Mouse (Mus musculus) midbrain, embryonic 14.5 days (tissue): Measurements from ENCODE around the gene Adamts8. TPM values are rescaled to one million over a fixed set of nuclear protein-coding genes. Genes with fewer than 3 reads are reported as not detected.

Experiments
- ATAC-seq: fragments of 200-750 bp; cut with Nextera tagmentation; 2 replicates; pipeline ENCODE4 v1.8.0; 2017; ENCODE audit warnings: moderate number of reproducible peaks, moderate library complexity; ENCODE audit not compliant: low FRiP score, low TSS enrichment
- DNase-seq: peaks from one replicate; pipeline ENCODE4 v3.0.0-alpha.2; 2015
- H3K27ac ChIP-seq: fragments of 300-500 bp; sonication (generic); replicated peaks from 2 replicates; pipeline ENCODE4 v1.5.1; 2014; ENCODE audit warnings: mild to moderate bottlenecking, low read depth, low read length, moderate library complexity
- H3K27me3 ChIP-seq: fragments of 300-500 bp; sonication (generic); 2 replicates; pipeline ENCODE4 v1.6.1; 2014; ENCODE audit warnings: low read length, control low read depth, mixed read lengths; ENCODE audit not compliant: control insufficient read depth, insufficient read depth
- H3K36me3 ChIP-seq: fragments of 300-500 bp; sonication (generic); 2 replicates; pipeline ENCODE4 v1.6.1; 2014; ENCODE audit warnings: low read length, control low read depth; ENCODE audit not compliant: control insufficient read depth, insufficient read depth
- H3K4me1 ChIP-seq: fragments of 300-500 bp; sonication (generic); 2 replicates; pipeline ENCODE4 v1.6.1; 2014; ENCODE audit warnings: mild to moderate bottlenecking, antibody characterized with exemption, low read length, control low read depth; ENCODE audit not compliant: control insufficient read depth, insufficient read depth
- H3K4me2 ChIP-seq: fragments of 300-500 bp; sonication (generic); 2 replicates; pipeline ENCODE4 v1.6.1; 2014; ENCODE audit warnings: mild to moderate bottlenecking, low read length, moderate library complexity
- H3K4me3 ChIP-seq: fragments of 300-500 bp; sonication (generic); replicated peaks from 2 replicates; pipeline ENCODE4 v1.5.1; 2014; ENCODE audit warnings: low read depth, low read length
- H3K9ac ChIP-seq: fragments of 300-500 bp; sonication (generic); replicated peaks from 2 replicates; pipeline ENCODE4 v1.6.1; 2014; ENCODE audit warnings: mild to moderate bottlenecking, low read length, moderate library complexity
- H3K9me3 ChIP-seq: fragments of 300-500 bp; sonication (generic); 2 replicates; pipeline ENCODE4 v1.6.1; 2016; ENCODE audit warnings: low read length, control low read depth, mixed read lengths; ENCODE audit not compliant: control insufficient read depth
- WGBS: fragments of 180-500 bp; shearing (Covaris S2); extraction: QIAGEN DNeasy Blood & Tissue Kit; methylation state at CpG from one replicate; pipeline ENCODE4 v1.1.7; 2014; 5-methylcytosine and 5-hydroxymethylcytosine counted together
- polyA plus RNA-seq: library from polyadenylated mRNA; unstranded; fragments of >200 nt; fragmentation: Nextera tagmentation; extraction: Ambion mirVana; gene quantifications from 2 replicates; pipeline ENCODE4 v1.2.1, GENCODE M21; 2014

Gene Adamts8
- polyA plus RNA-seq, 1 experiment from 2014 or later = 1.7 TPM

DNA sequence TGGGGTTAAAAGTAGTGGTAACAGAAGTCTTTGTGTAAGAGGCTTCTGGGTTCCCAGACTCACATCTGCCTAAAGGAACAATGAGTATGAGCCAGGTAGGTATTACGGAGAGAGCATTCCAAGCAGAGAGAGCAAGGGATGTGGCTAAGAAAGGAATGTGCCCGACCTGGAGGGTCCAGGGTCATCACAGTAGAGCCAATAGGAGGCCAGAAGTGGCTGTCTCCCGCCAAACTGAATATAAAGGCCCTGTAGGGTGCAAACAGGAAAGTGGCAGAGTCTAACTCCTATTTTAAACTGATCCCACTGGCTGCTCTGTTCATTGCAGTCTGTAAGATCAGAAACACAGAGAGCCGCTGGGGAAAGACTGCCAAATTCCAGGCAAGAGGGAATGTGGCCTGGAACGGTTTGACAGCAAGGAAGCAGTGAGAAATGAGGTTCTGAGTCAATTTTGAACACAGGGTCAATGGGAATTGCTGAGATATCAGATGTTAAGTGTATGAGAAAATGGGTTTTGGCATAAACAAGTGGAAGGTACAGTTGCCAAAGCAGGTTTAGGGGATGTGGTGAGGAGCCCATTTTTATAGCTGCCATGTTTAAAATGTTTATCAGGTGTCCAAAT lies 34.6 kb upstream of the Adamts8 start:
- H3K4me3 ChIP-seq = no peak overlapping the region
- ATAC-seq = no peak
- no peak overlapping the region for H3K27ac ChIP-seq
- H3K27me3 ChIP-seq = no peaks in the 10 kb centered on the region
- H3K4me2 ChIP-seq = no peak overlapping the region
- H3K9me3 ChIP-seq = no peaks in the 10 kb centered on the region
- H3K4me1 ChIP-seq = no peaks in the 10 kb centered on the region
- no peak for DNase-seq
- H3K36me3 ChIP-seq = no peaks in the 10 kb centered on the region
- whole genome bisulfite sequencing = 55% methylated on average over 5 of the region's 5 CpGs
- H3K9ac ChIP-seq = no peak overlapping the region

DNA sequence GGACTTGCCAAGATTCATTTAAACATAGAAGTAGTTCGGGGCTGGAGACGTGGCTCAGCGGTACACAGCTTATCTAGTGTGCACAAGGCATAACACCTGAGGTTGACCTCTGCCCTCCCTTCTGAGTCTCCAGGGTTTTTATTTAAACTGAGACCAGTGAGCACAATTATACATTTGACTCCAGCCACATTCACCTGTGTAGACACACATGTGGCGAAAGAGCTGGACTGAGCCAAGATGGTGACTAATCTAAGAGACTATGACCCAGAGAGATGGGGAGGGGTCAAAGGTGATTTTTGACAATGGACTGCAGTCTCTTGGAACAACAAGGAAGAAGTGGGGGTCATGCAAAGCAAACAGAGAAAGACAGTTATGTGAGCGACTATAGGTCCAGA lies 34.1 kb upstream of the Adamts8 start:
- Histone ChIP-seq H3K36me3 (no peaks in the 10 kb centered on the region), H3K4me2 (no peak overlapping the region), H3K27ac (no peak overlapping the region), H3K9ac (no peak overlapping the region), H3K4me3 (no peak overlapping the region), H3K27me3 (no peaks in the 10 kb centered on the region), H3K9me3 (no peaks in the 10 kb centered on the region), H3K4me1 (no peaks in the 10 kb centered on the region)
- DNase-seq (no peak), ATAC-seq (no peak)
- WGBS = 92% methylated on average over 5 of the region's 5 CpGs

DNA sequence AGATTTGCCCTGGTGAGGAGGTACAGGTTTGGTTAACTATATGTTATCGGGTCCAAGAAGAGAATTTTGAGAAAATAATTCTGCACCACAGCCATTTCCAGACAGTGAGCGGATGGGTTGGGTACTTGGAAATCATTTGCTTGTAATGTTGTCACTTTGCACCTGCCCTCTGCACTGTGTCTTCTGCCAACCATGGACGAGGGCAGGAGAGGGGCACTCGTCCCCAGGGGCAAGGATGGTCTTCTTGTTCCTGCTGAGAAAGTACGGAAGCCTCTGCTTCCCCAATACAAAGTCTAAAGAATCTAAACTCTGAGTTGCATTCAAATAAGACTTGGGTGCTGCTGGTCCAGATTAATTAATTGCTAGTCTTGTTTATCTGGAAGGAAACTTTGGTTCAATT lies 33.4 kb upstream of the Adamts8 start:
- H3K27ac ChIP-seq = no peak overlapping the region
- DNase-seq (no peak), ATAC-seq (no peak)
- no peak overlapping the region for H3K9ac ChIP-seq
- no peak overlapping the region for H3K4me3 ChIP-seq
- no peaks in the 10 kb centered on the region for H3K27me3 ChIP-seq
- no peaks in the 10 kb centered on the region for H3K9me3 ChIP-seq
- no peaks in the 10 kb centered on the region for H3K36me3 ChIP-seq
- WGBS = 87% methylated on average over 5 of the region's 5 CpGs
- H3K4me1 ChIP-seq = no peaks in the 10 kb centered on the region
- no peak overlapping the region for H3K4me2 ChIP-seq

DNA sequence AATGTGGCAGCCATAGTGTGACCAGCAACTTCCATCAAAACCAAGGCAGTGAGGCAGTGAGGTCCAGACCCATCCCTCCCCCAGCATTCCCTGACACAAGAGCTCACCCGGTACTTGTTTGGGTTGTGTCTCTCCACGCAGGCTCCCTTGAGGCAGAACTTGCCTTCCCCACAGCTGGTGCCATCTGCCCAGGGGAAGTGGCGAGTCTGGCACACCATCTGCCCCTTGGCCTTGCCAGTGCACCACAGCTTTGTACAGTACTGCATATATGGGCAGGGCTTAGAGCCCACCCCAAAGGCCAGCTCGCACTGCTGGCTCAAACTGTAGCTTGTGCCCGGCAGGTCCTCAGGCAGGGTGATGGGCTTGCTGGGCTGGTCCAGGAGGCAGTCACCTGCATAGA lies 31.9 kb upstream of the Adamts8 start:
- no peaks in the 10 kb centered on the region for H3K27me3 ChIP-seq
- H3K4me1 ChIP-seq = no peaks in the 10 kb centered on the region
- no peak overlapping the region for H3K9ac ChIP-seq
- DNase-seq (no peak), ATAC-seq (no peak)
- H3K27ac ChIP-seq = no peak overlapping the region
- no peak overlapping the region for H3K4me2 ChIP-seq
- no peaks in the 10 kb centered on the region for H3K36me3 ChIP-seq
- WGBS = 90% methylated on average over 5 of the region's 5 CpGs
- no peak overlapping the region for H3K4me3 ChIP-seq
- no peaks in the 10 kb centered on the region for H3K9me3 ChIP-seq

DNA sequence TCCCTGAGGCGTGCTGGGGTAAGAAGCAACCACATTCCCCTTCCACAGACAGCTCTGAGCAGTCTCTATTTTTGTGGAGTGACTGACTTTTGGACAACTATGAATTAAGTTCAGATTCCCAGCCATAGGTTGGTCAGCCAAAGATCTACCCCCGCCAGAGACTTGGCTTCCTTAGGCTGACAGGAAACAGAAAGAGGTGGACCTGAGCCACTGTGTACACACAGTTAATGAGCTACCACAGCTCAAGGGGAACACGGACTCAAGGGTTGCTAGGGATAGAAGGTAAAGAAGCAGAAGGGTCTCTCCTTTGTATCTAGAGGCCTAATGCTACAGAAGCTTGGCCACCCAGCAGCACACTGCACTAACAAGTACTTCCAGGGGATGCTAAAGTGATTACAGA lies 30.2 kb upstream of the Adamts8 start:
- H3K36me3 ChIP-seq = no peaks in the 10 kb centered on the region
- ATAC-seq = no peak
- no peak overlapping the region for H3K4me2 ChIP-seq
- no peak overlapping the region for H3K9ac ChIP-seq
- no peak for DNase-seq
- H3K9me3 ChIP-seq = no peaks in the 10 kb centered on the region
- no peak overlapping the region for H3K27ac ChIP-seq
- no peaks in the 10 kb centered on the region for H3K27me3 ChIP-seq
- no peak overlapping the region for H3K4me3 ChIP-seq
- H3K4me1 ChIP-seq = no peaks in the 10 kb centered on the region
- WGBS = 79% methylated on average over 3 of the region's 3 CpGs

DNA sequence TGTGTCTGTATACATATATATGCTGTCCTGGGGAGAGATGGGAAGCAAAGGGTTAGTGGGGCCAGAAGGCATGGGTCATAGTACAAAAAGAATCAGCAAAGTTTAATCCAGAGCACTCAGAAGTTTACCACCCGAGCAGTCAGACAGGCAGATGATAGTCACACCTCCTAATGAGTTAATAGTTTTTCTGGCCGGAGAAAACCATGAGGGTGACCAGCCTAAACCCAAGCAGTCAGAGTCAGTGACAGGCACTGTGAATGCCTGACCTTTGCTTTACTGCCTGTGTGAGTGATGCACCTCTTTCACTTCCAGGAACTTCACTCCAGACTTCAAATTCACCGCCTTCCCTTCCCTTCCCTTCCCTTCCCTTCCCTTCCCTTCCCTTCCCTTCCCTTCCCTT lies 28.9 kb upstream of the Adamts8 start:
- ATAC-seq (no peak), DNase-seq (no peak)
- H3K9ac ChIP-seq = no peak overlapping the region

DNA sequence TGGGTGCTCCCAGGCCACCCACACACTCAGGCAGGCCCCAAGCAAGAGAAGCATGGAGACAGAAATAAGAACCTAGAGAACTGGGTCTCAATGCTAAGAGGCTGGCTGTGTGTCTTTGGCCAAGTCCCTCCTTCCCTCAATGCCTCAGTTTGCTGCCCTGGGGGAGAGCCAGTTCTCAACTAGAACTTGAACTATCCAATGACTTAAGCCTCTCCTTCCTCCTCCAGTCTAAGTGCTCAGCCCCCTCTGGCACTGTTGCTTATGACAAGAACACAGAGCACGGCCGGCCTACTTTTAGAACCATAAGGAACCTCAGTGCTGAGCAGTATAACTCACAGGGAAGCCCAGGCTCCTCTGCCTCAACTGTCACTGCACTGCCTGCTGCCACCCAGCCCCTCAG lies 28.1 kb upstream of the Adamts8 start:
- no peaks in the 10 kb centered on the region for H3K36me3 ChIP-seq
- H3K9ac ChIP-seq = no peak overlapping the region
- DNase-seq (no peak), ATAC-seq (no peak)
- peaks cover 4% of the 10 kb centered on the region; the same call in 1 of the 2 replicates for H3K4me1 ChIP-seq
- H3K4me3 ChIP-seq = no peak overlapping the region
- no peak overlapping the region for H3K4me2 ChIP-seq
- 91% methylated on average over 2 of the region's 2 CpGs for WGBS
- no peak overlapping the region for H3K27ac ChIP-seq
- no peaks in the 10 kb centered on the region for H3K9me3 ChIP-seq
- no peaks in the 10 kb centered on the region for H3K27me3 ChIP-seq

More for the DNA sequence above, 28.9 kb upstream of the Adamts8 start:
- no peaks in the 10 kb centered on the region for H3K36me3 ChIP-seq
- H3K27me3 ChIP-seq = no peaks in the 10 kb centered on the region
- H3K9me3 ChIP-seq = no peaks in the 10 kb centered on the region
- 78% methylated on average over 3 of the region's 3 CpGs for WGBS
- H3K4me1 ChIP-seq = peaks cover 2% of the 10 kb centered on the region; the same call in 1 of the 2 replicates
- H3K4me3 ChIP-seq = no peak overlapping the region
- H3K27ac ChIP-seq = no peak overlapping the region
- H3K4me2 ChIP-seq = no peak overlapping the region

DNA sequence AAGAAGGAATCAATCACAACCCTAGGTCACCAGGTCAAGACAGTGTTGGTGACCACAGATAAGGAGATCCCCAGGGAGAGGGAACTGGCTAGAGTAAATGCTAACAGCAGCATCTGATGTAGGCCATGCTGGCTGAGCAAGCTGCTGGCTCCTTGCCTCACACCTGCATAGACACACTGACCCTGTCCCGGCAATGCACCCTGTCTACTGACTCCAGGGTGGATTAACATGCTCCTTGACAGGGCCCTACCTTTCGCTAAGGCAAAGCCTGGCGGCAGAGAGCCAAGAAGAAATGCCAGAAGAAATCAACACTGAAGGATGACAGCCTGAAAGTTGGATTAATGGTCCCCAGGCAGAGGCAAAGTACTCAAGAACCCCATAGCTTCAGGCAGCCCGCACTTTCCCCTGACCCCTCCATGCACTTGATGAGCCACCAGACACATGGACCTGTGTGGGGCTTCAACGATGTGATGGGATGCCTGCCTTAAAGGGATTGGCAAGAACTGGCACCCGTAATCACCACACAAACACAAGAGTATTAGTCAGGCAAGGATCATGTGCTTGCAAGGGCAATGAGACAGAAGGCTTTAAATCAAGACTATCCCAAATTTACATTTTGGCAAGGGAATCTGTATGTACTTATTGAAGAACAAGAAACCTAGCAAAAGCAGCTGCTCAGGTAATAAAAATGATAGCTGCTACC lies 25.9 kb upstream of the Adamts8 start:
- Histone ChIP-seq H3K4me3 (no peak overlapping the region), H3K9ac (no peak overlapping the region), H3K4me1 (peaks cover 7% of the 10 kb centered on the region; the same call in 1 of the 2 replicates), H3K36me3 (no peaks in the 10 kb centered on the region), H3K27ac (no peak overlapping the region), H3K4me2 (no peak overlapping the region), H3K27me3 (peaks cover 10% of the 10 kb centered on the region), H3K9me3 (no peaks in the 10 kb centered on the region)
- 88% methylated on average over 6 of the region's 6 CpGs for WGBS
- no peak for DNase-seq
- no peak for ATAC-seq
